Mouse (Mus musculus): ENCODE measurements around the gene Map4k3.
"Not testable (repeated sequence)": the region's sequence is repeated elsewhere in the genome, so short reads cannot be mapped to it uniquely, and the experiment has no call there.

Map4k3 gene

GRCm38 (mm10) chr17:80728062-80728858 lies at the start of gene Map4k3:
TSS of gene Map4k3 (minus strand) at chr17:80728485.
- DNase-seq: peak; percentile 98

GRCm38 (mm10) chr17:80777581-80777980 lies 49.3 kb upstream of the Map4k3 start:
- no peak for DNase-seq

GRCm38 (mm10) chr17:80775178-80775788 lies 47.0 kb upstream of the Map4k3 start:
- no peak for DNase-seq

- no peak for DNase-seq
Measured at GRCm38 (mm10) chr17:80772545-80773453, 44.5 kb upstream of the Map4k3 start.

GRCm38 (mm10) chr17:80770065-80770464 lies 41.8 kb upstream of the Map4k3 start:
- DNase-seq: no peak

GRCm38 (mm10) chr17:80765204-80765603 lies 36.9 kb upstream of the Map4k3 start:
- DNase-seq: no peak

GRCm38 (mm10) chr17:80763065-80763681 lies 34.9 kb upstream of the Map4k3 start:
- no peak for DNase-seq

- no peak for DNase-seq
Measured at GRCm38 (mm10) chr17:80762391-80763040, 34.2 kb upstream of the Map4k3 start.

- not testable (repeated sequence) for DNase-seq
Measured at GRCm38 (mm10) chr17:80761191-80761590, 32.9 kb upstream of the Map4k3 start.

GRCm38 (mm10) chr17:80760344-80761145 lies 32.3 kb upstream of the Map4k3 start:
- no peak for DNase-seq

GRCm38 (mm10) chr17:80756043-80756442 lies 27.8 kb upstream of the Map4k3 start:
- DNase-seq: peak; percentile 66

- no peak for DNase-seq
Measured at GRCm38 (mm10) chr17:80755076-80755871, 27.0 kb upstream of the Map4k3 start.

- no peak for DNase-seq
Measured at GRCm38 (mm10) chr17:80754589-80754988, 26.3 kb upstream of the Map4k3 start.

GRCm38 (mm10) chr17:80752466-80752865 lies 24.2 kb upstream of the Map4k3 start:
- no peak for DNase-seq

GRCm38 (mm10) chr17:80739421-80739820 lies 11.1 kb upstream of the Map4k3 start:
- DNase-seq: no peak

- no peak for DNase-seq
Measured at GRCm38 (mm10) chr17:80734700-80735099, 6.4 kb upstream of the Map4k3 start.

GRCm38 (mm10) chr17:80733121-80733800 lies 5.0 kb upstream of the Map4k3 start:
- DNase-seq: no peak

- DNase-seq: no peak
Measured at GRCm38 (mm10) chr17:80732256-80732655, 4.0 kb upstream of the Map4k3 start.

- DNase-seq: not testable (repeated sequence)
Measured at GRCm38 (mm10) chr17:80730283-80730682, 2.0 kb upstream of the Map4k3 start.

- DNase-seq: no peak
Measured at GRCm38 (mm10) chr17:80729825-80730224, 1.5 kb upstream of the Map4k3 start.
